Mouse (Mus musculus): ENCODE measurements around the gene Tent2.
"Not testable (repeated sequence)": the region's sequence is repeated elsewhere in the genome, so short reads cannot be mapped to it uniquely, and the experiment has no call there.

Gene Tent2

GRCm38 (mm10) chr13:93191831-93192645, at the start of gene Tent2:
Tent2 (minus strand) TSS chr13:93192385.
- peak; percentile 91 for DNase-seq

- DNase-seq, result no peak
These were observed 49.0 kb upstream of the Tent2 start for GRCm38 (mm10) chr13:93241180-93241579.

- no peak for DNase-seq
These were observed 47.4 kb upstream of the Tent2 start for GRCm38 (mm10) chr13:93239561-93239960.

- no peak for DNase-seq
These were observed 46.9 kb upstream of the Tent2 start for GRCm38 (mm10) chr13:93239134-93239533.

- no peak for DNase-seq
These were observed 45.7 kb upstream of the Tent2 start for GRCm38 (mm10) chr13:93237677-93238398.

GRCm38 (mm10) chr13:93234267-93235039, 42.3 kb upstream of the Tent2 start:
- DNase-seq, result no peak

- DNase-seq, result no peak
These were observed 40.1 kb upstream of the Tent2 start for GRCm38 (mm10) chr13:93232335-93232734.

GRCm38 (mm10) chr13:93231016-93231415, 38.8 kb upstream of the Tent2 start:
- DNase-seq, result no peak

GRCm38 (mm10) chr13:93211741-93212140, 19.6 kb upstream of the Tent2 start:
- no peak for DNase-seq

- no peak for DNase-seq
These were observed 451 bp upstream of the Tent2 start for GRCm38 (mm10) chr13:93192646-93193026.

- no peak for DNase-seq
These were observed 2.8 kb downstream of the Tent2 start for GRCm38 (mm10) chr13:93189416-93189815.

GRCm38 (mm10) chr13:93188738-93189137, 3.4 kb downstream of the Tent2 start:
- DNase-seq, result no peak

GRCm38 (mm10) chr13:93187792-93188191, 4.4 kb downstream of the Tent2 start:
- not testable (repeated sequence) for DNase-seq

- DNase-seq, result no peak
These were observed 11.8 kb downstream of the Tent2 start for GRCm38 (mm10) chr13:93180351-93180750.

GRCm38 (mm10) chr13:93179522-93179921, 12.7 kb downstream of the Tent2 start:
- no peak for DNase-seq

GRCm38 (mm10) chr13:93177571-93177970, 14.6 kb downstream of the Tent2 start:
- DNase-seq, result no peak

- no peak for DNase-seq
These were observed 28.9 kb downstream of the Tent2 start for GRCm38 (mm10) chr13:93163303-93163702.

- no peak for DNase-seq
These were observed 29.7 kb downstream of the Tent2 start for GRCm38 (mm10) chr13:93162456-93162855.

- DNase-seq, result no peak
These were observed 33.9 kb downstream of the Tent2 start for GRCm38 (mm10) chr13:93158261-93158660.

GRCm38 (mm10) chr13:93153280-93153679, 38.9 kb downstream of the Tent2 start:
- DNase-seq, result no peak

GRCm38 (mm10) chr13:93144336-93145167, 47.6 kb downstream of the Tent2 start, which contains the start of gene Cmya5:
Cmya5 (minus strand) TSS chr13:93144724.
- peak; percentile 47 for DNase-seq

GRCm38 (mm10) chr13:93143819-93144283, 48.3 kb downstream of the Tent2 start:
- no peak for DNase-seq

Measured in thymus, postnatal 25 days (tissue).